Mouse (Mus musculus) embryo, embryonic 9.5 days (tissue): ENCODE results near the gene Ccdc58.
"Not testable (repeated sequence)": the region's sequence is repeated elsewhere in the genome, so short reads cannot be mapped to it uniquely, and the experiment has no call there.

Source experiments
- DNase-seq: peaks from one replicate; pipeline ENCODE4 v3.0.0-alpha.2; 2017; ENCODE audit errors: extremely low spot score

Ccdc58 gene

GRCm38 (mm10) chr16:36071450-36072379, at the start of gene Ccdc58, which contains the start of gene Fam162a:
Gene Ccdc58, plus strand, starts transcription at chr16:36071685.
Gene Fam162a, minus strand, starts transcription at chr16:36071594.
- DNase-seq: peak; percentile 93

GRCm38 (mm10) chr16:36028120-36028519, 43.4 kb upstream of the Ccdc58 start:
- not testable (repeated sequence) for DNase-seq

GRCm38 (mm10) chr16:36040640-36041624, 30.6 kb upstream of the Ccdc58 start, which contains the start of gene Wdr5b:
Gene Wdr5b, plus strand, starts transcription at chr16:36041190.
- peak; percentile 86 for DNase-seq

- DNase-seq: no peak
Measured at GRCm38 (mm10) chr16:36041625-36042020, 29.9 kb upstream of the Ccdc58 start.

- DNase-seq: no peak
Measured at GRCm38 (mm10) chr16:36043073-36043472, 28.4 kb upstream of the Ccdc58 start.

GRCm38 (mm10) chr16:36043964-36044363, 27.5 kb upstream of the Ccdc58 start:
- DNase-seq: no peak

GRCm38 (mm10) chr16:36047538-36047937, 23.9 kb upstream of the Ccdc58 start:
- no peak for DNase-seq

GRCm38 (mm10) chr16:36051491-36051890, 20.0 kb upstream of the Ccdc58 start:
- DNase-seq: no peak

GRCm38 (mm10) chr16:36053524-36054275, 17.8 kb upstream of the Ccdc58 start:
- DNase-seq: no peak

- no peak for DNase-seq
Measured at GRCm38 (mm10) chr16:36054920-36055319, 16.6 kb upstream of the Ccdc58 start.

GRCm38 (mm10) chr16:36056416-36056815, 15.1 kb upstream of the Ccdc58 start:
- DNase-seq: no peak

GRCm38 (mm10) chr16:36057933-36058475, 13.5 kb upstream of the Ccdc58 start:
- no peak for DNase-seq

- DNase-seq: not testable (repeated sequence)
Measured at GRCm38 (mm10) chr16:36062534-36062933, 9.0 kb upstream of the Ccdc58 start.

GRCm38 (mm10) chr16:36063315-36063714, 8.2 kb upstream of the Ccdc58 start:
- DNase-seq: no peak

- no peak for DNase-seq
Measured at GRCm38 (mm10) chr16:36064904-36065303, 6.6 kb upstream of the Ccdc58 start.

- DNase-seq: no peak
Measured at GRCm38 (mm10) chr16:36067694-36068093, 3.8 kb upstream of the Ccdc58 start.

GRCm38 (mm10) chr16:36068356-36068755, 3.1 kb upstream of the Ccdc58 start:
- no peak for DNase-seq

- DNase-seq: no peak
Measured at GRCm38 (mm10) chr16:36069819-36070575, 1.5 kb upstream of the Ccdc58 start.

GRCm38 (mm10) chr16:36071071-36071449, 425 bp upstream of the Ccdc58 start:
- DNase-seq: no peak

- DNase-seq: no peak
Measured at GRCm38 (mm10) chr16:36072410-36073011, 1.0 kb downstream of the Ccdc58 start.
